Mouse (Mus musculus): ENCODE data around the gene Lhx8.

- no peak for TF ChIP-seq CTCF (IDR thresholded peaks at IDR 0.05; ENCODE audit: borderline replicate concordance, insufficient read depth, low read depth, low read length)
- TF ChIP-seq POLR2A (IDR thresholded peaks at IDR 0.05; ENCODE audit: borderline replicate concordance, insufficient read depth, low read length): no peak
Observed at GRCm38 (mm10) chr3:154333401-154333999, 3.0 kb upstream of the Lhx8 start.
